Mouse (Mus musculus) cortical plate, adult 2 months (tissue): ENCODE data around the gene Nup98. TPM values are rescaled to one million over a fixed set of nuclear protein-coding genes. Genes with fewer than 3 reads are reported as not detected.

Experiments
- H3K27ac ChIP-seq: fragments of 200-500 bp; 2 replicates; pipeline ENCODE4 v1.5.1; 2012; ENCODE audit warnings: low read length, control low read depth, inconsistent platforms; ENCODE audit not compliant: insufficient read depth
- H3K4me1 ChIP-seq: fragments of 200-500 bp; 2 replicates; pipeline ENCODE4 v1.6.1; 2011; ENCODE audit warnings: low read length; ENCODE audit not compliant: control insufficient read depth, insufficient read depth
- H3K4me3 ChIP-seq: fragments of 200-500 bp; 2 replicates; pipeline ENCODE4 v1.5.1; 2011; ENCODE audit warnings: mild to moderate bottlenecking, low read length, control low read depth; ENCODE audit not compliant: insufficient read depth
- CTCF ChIP-seq: fragments of 200-500 bp; IDR thresholded peaks from 2 replicates; pipeline ENCODE4 v1.5.1; 2011; ENCODE audit warnings: mild to moderate bottlenecking, control low read depth, low read length; ENCODE audit not compliant: insufficient read depth; ENCODE audit errors: extremely low read depth
- POLR2A ChIP-seq: fragments of 200-500 bp; IDR thresholded peaks from 2 replicates; pipeline ENCODE4 v1.6.1; 2011; ENCODE audit warnings: mild to moderate bottlenecking, low read length, control low read depth; ENCODE audit not compliant: insufficient read depth; ENCODE audit errors: extremely low read depth
- polyA plus RNA-seq: library from polyadenylated mRNA; depleted of rRNA; stranded (reverse); fragments of >200 nt; gene quantifications from 2 replicates; pipeline ENCODE4 v1.2.3, GENCODE M21; 2012

Nup98 gene
- polyA plus RNA-seq, 1 experiment = 17.1 TPM

- H3K27ac ChIP-seq = peak overlapping the region; percentile 60
- TF ChIP-seq POLR2A (no peak), CTCF (no peak)
- H3K4me1 ChIP-seq = no peaks in the 10 kb centered on the region
- no peak overlapping the region for H3K4me3 ChIP-seq
These were observed 28.8 kb upstream of the Nup98 start for GRCm38 (mm10) chr7:102238686-102239286.

- TF ChIP-seq CTCF (no peak), POLR2A (no peak)
- no peak overlapping the region for H3K27ac ChIP-seq
- peaks cover 1% of the 10 kb centered on the region; the same call in 1 of the 2 replicates for H3K4me1 ChIP-seq
- no peak overlapping the region for H3K4me3 ChIP-seq
These were observed 23.1 kb upstream of the Nup98 start for GRCm38 (mm10) chr7:102233059-102233458.

- peaks cover 1% of the 10 kb centered on the region; the same call in 1 of the 2 replicates for H3K4me1 ChIP-seq
- TF ChIP-seq CTCF (no peak), POLR2A (no peak)
- H3K27ac ChIP-seq = no peak overlapping the region
- no peak overlapping the region for H3K4me3 ChIP-seq
These were observed 19.8 kb upstream of the Nup98 start for GRCm38 (mm10) chr7:102229814-102230213.

- no peak for TF ChIP-seq POLR2A
- TF ChIP-seq CTCF = no peak
- Histone ChIP-seq H3K4me3 (no peak overlapping the region), H3K27ac (no peak overlapping the region), H3K4me1 (peaks cover 3% of the 10 kb centered on the region)
These were observed 18.2 kb upstream of the Nup98 start for GRCm38 (mm10) chr7:102228049-102228670.

- Histone ChIP-seq H3K4me3 (no peak overlapping the region), H3K27ac (no peak overlapping the region), H3K4me1 (peaks cover 3% of the 10 kb centered on the region)
- no peak for TF ChIP-seq POLR2A
- no peak for TF ChIP-seq CTCF
These were observed 16.1 kb upstream of the Nup98 start for GRCm38 (mm10) chr7:102226051-102226450.

- Histone ChIP-seq H3K4me3 (no peak overlapping the region), H3K27ac (no peak overlapping the region), H3K4me1 (peaks cover 2% of the 10 kb centered on the region)
- no peak for TF ChIP-seq CTCF
- TF ChIP-seq POLR2A = no peak
These were observed 14.1 kb upstream of the Nup98 start for GRCm38 (mm10) chr7:102223883-102224738.

GRCm38 (mm10) chr7:102222830-102223556 is 13.0 kb upstream of the Nup98 start:
- no peak for TF ChIP-seq POLR2A
- TF ChIP-seq CTCF = no peak
- Histone ChIP-seq H3K4me3 (peak overlapping the region; percentile 48), H3K4me1 (peaks cover 2% of the 10 kb centered on the region), H3K27ac (no peak overlapping the region)

- no peak for TF ChIP-seq POLR2A
- peak; percentile 36; the same call in 1 of the 2 replicates for TF ChIP-seq CTCF
- peaks cover 2% of the 10 kb centered on the region for H3K4me1 ChIP-seq
- peak overlapping the region; percentile 48; the same call in 1 of the 2 replicates for H3K4me3 ChIP-seq
- no peak overlapping the region for H3K27ac ChIP-seq
These were observed 12.4 kb upstream of the Nup98 start for GRCm38 (mm10) chr7:102222336-102222735.

GRCm38 (mm10) chr7:102221899-102222298 is 11.9 kb upstream of the Nup98 start:
- Histone ChIP-seq H3K4me1 (peaks cover 2% of the 10 kb centered on the region), H3K4me3 (peak overlapping the region; percentile 48; the same call in 1 of the 2 replicates), H3K27ac (no peak overlapping the region)
- TF ChIP-seq POLR2A (no peak), CTCF (no peak)
